Mouse (Mus musculus): ENCODE measurements around the gene Pagr1b. TPM values are rescaled to one million over a fixed set of nuclear protein-coding genes. Genes with fewer than 3 reads are reported as not detected.

Gene Pagr1b
- polyA plus RNA-seq, 1 experiment from 2014 or later, result not detected

DNA sequence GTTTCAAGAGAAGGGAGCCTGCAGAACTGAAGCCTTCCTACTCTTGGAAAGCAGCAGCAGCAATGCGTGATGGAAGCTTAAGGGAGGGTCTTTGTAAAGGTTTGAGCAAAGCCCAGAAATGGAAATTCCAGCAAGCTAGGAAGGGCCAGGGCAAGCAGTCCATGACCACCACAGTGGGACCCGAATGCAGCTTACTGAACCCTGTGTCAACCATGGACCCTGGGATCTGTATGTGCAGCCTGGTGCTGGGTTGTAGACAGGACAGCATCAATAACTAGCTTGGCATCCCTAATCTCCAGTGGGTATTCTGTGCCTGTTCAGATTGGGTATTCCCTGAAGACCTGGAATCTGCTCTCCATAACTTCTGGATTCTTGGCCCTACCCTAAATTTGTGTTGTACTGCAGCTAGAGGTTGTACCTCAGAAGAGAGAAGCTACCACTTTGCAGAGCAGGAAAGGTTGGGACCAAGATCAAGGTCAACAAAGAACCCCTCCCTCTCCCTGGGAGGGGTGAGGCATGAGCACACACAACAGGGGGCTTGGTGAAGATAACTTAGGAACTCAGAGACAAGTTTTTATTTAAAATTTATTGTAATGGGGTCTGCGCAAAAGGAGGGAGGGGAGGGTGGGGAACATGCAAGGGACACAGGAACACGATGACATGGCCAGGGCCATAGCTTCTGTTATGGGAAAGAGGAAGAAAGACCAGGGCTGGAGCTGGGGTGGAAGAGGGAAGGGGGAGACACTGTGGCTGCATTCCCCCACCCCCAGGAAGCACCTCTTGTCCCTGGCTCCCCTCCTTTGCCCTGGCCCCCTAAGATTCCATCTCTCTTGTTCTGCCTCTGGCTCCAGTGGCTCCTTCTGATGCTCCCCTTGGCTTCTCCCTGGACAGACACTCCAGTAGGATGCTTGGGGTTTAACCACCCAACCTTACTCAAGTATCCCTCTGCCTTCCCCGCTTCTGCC, 5.6 kb upstream of the Pagr1b start:
- peaks cover 47% of the 10 kb centered on the region for H3K4me1 ChIP-seq (ENCODE audit: control insufficient read depth, insufficient read depth, low read length)
- no peaks in the 10 kb centered on the region for H3K9me3 ChIP-seq (ENCODE audit: control insufficient read depth, low read length)
- no peaks in the 10 kb centered on the region for H3K27me3 ChIP-seq (ENCODE audit: control insufficient read depth, insufficient read depth, low read length)
- H3K27ac ChIP-seq (replicated peaks; ENCODE audit: low read depth, low read length), result peak overlapping the region; percentile 72
- H3K4me2 ChIP-seq (ENCODE audit: low read depth, severe bottlenecking), result peak overlapping the region; percentile 88
- H3K9ac ChIP-seq (ENCODE audit: low read length), result peak overlapping the region; percentile 73
- DNase-seq (ENCODE audit: low spot score) (no peak), ATAC-seq (ENCODE audit: insufficient number of reproducible peaks, low FRiP score, low TSS enrichment, low read depth) (no peak)
- H3K4me3 ChIP-seq (ENCODE audit: low read depth, low read length), result peak overlapping the region; percentile 46
- 51% methylated on average over 5 of the region's 5 CpGs for WGBS
- peaks cover 22% of the 10 kb centered on the region for H3K36me3 ChIP-seq (ENCODE audit: control insufficient read depth, insufficient read depth, low read length)

GRCm38 (mm10) chr7:127020901-127021562, 4.7 kb upstream of the Pagr1b start, which contains the start of the genes Gm42742 and Prrt2:
TSS of gene Gm42742 (minus strand) at chr7:127021097.
TSS of gene Prrt2 (minus strand) at chr7:127021211.
- Histone ChIP-seq H3K4me2 (ENCODE audit: low read depth, severe bottlenecking) (peak within 1 kb of the TSS; percentile 88), H3K4me1 (ENCODE audit: control insufficient read depth, insufficient read depth, low read length) (peaks cover 47% of the 10 kb centered on the region), H3K9me3 (ENCODE audit: control insufficient read depth, low read length) (no peaks in the 10 kb centered on the region), H3K4me3 (ENCODE audit: low read depth, low read length) (peak within 1 kb of the TSS; percentile 46), H3K36me3 (ENCODE audit: control insufficient read depth, insufficient read depth, low read length) (peaks cover 22% of the 10 kb centered on the region), H3K9ac (ENCODE audit: low read length) (peak within 1 kb of the TSS; percentile 73), H3K27ac (replicated peaks; ENCODE audit: low read depth, low read length) (peak within 1 kb of the TSS; percentile 72), H3K27me3 (ENCODE audit: control insufficient read depth, insufficient read depth, low read length) (no peaks in the 10 kb centered on the region)
- DNase-seq (ENCODE audit: low spot score) (peak; percentile 73), ATAC-seq (ENCODE audit: insufficient number of reproducible peaks, low FRiP score, low TSS enrichment, low read depth) (0 out of 2 replicates have a peak, but pooled peaks have one; percentile 3)
- WGBS, result under 1% methylated on average over 37 of the region's 37 CpGs

- no peak for DNase-seq (ENCODE audit: low spot score)
- peaks cover 23% of the 10 kb centered on the region for H3K36me3 ChIP-seq (ENCODE audit: control insufficient read depth, insufficient read depth, low read length)
- 53% methylated on average over 5 of the region's 5 CpGs for WGBS
Measured at GRCm38 (mm10) chr7:127020491-127020890, 4.2 kb upstream of the Pagr1b start.

DNA sequence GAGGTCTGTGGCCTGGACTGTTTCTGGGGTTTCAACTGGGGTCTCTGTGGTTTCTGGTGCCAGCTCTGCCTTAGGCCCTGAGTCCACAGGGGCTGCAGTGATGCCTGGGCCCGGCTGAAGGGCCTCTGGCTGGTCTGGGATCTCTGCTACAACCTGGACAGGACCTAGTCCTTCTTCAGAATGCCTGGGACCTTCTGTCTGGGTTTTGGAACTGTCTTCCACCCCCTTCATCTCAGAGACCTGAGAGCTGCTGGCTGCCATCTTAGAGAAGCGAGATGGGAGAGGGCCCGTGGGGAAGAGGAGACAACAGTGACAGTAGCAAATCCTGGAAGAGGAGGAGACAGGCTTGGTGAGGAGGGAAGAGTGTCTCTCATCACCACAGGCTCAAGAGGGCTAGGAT, 3.7 kb upstream of the Pagr1b start:
- H3K36me3 ChIP-seq (ENCODE audit: control insufficient read depth, insufficient read depth, low read length), result peaks cover 26% of the 10 kb centered on the region
- ATAC-seq (ENCODE audit: insufficient number of reproducible peaks, low FRiP score, low TSS enrichment, low read depth), result no peak
- H3K9ac ChIP-seq (ENCODE audit: low read length), result peak overlapping the region; percentile 34; the same call in 1 of the 2 replicates
- H3K27ac ChIP-seq (replicated peaks; ENCODE audit: low read depth, low read length), result peak overlapping the region; percentile 25; the same call in 1 of the 2 replicates
- no peaks in the 10 kb centered on the region for H3K9me3 ChIP-seq (ENCODE audit: control insufficient read depth, low read length)
- peak overlapping the region; percentile 88 for H3K4me2 ChIP-seq (ENCODE audit: low read depth, severe bottlenecking)
- H3K4me1 ChIP-seq (ENCODE audit: control insufficient read depth, insufficient read depth, low read length), result peaks cover 56% of the 10 kb centered on the region
- DNase-seq (ENCODE audit: low spot score), result no peak
- H3K27me3 ChIP-seq (ENCODE audit: control insufficient read depth, insufficient read depth, low read length), result no peaks in the 10 kb centered on the region
- 59% methylated on average over 3 of the region's 3 CpGs for WGBS
- peak overlapping the region; percentile 46; the same call in 1 of the 2 replicates for H3K4me3 ChIP-seq (ENCODE audit: low read depth, low read length)

More at GRCm38 (mm10) chr7:127020491-127020890, 4.2 kb upstream of the Pagr1b start:
- Histone ChIP-seq H3K9me3 (ENCODE audit: control insufficient read depth, low read length) (no peaks in the 10 kb centered on the region), H3K4me1 (ENCODE audit: control insufficient read depth, insufficient read depth, low read length) (peaks cover 52% of the 10 kb centered on the region), H3K9ac (ENCODE audit: low read length) (peak overlapping the region; percentile 73), H3K4me3 (ENCODE audit: low read depth, low read length) (peak overlapping the region; percentile 46), H3K27me3 (ENCODE audit: control insufficient read depth, insufficient read depth, low read length) (no peaks in the 10 kb centered on the region), H3K27ac (replicated peaks; ENCODE audit: low read depth, low read length) (peak overlapping the region; percentile 72; the same call in 1 of the 2 replicates), H3K4me2 (ENCODE audit: low read depth, severe bottlenecking) (peak overlapping the region; percentile 88)
- no peak for ATAC-seq (ENCODE audit: insufficient number of reproducible peaks, low FRiP score, low TSS enrichment, low read depth)

- H3K27me3 ChIP-seq (ENCODE audit: control insufficient read depth, insufficient read depth, low read length), result no peaks in the 10 kb centered on the region
- no peaks in the 10 kb centered on the region for H3K9me3 ChIP-seq (ENCODE audit: control insufficient read depth, low read length)
- ATAC-seq (ENCODE audit: insufficient number of reproducible peaks, low FRiP score, low TSS enrichment, low read depth) (no peak), DNase-seq (ENCODE audit: low spot score) (no peak)
- H3K4me3 ChIP-seq (ENCODE audit: low read depth, low read length), result no peak overlapping the region
- H3K27ac ChIP-seq (replicated peaks; ENCODE audit: low read depth, low read length), result no peak overlapping the region
- H3K4me1 ChIP-seq (ENCODE audit: control insufficient read depth, insufficient read depth, low read length), result peaks cover 60% of the 10 kb centered on the region
- WGBS, result 79% methylated on average over 14 of the region's 14 CpGs
- peaks cover 26% of the 10 kb centered on the region for H3K36me3 ChIP-seq (ENCODE audit: control insufficient read depth, insufficient read depth, low read length)
- peak overlapping the region; percentile 17; the same call in 1 of the 2 replicates for H3K9ac ChIP-seq (ENCODE audit: low read length)
- peak overlapping the region; percentile 88; the same call in 1 of the 2 replicates for H3K4me2 ChIP-seq (ENCODE audit: low read depth, severe bottlenecking)
Measured at GRCm38 (mm10) chr7:127019306-127019960, 3.1 kb upstream of the Pagr1b start.

DNA sequence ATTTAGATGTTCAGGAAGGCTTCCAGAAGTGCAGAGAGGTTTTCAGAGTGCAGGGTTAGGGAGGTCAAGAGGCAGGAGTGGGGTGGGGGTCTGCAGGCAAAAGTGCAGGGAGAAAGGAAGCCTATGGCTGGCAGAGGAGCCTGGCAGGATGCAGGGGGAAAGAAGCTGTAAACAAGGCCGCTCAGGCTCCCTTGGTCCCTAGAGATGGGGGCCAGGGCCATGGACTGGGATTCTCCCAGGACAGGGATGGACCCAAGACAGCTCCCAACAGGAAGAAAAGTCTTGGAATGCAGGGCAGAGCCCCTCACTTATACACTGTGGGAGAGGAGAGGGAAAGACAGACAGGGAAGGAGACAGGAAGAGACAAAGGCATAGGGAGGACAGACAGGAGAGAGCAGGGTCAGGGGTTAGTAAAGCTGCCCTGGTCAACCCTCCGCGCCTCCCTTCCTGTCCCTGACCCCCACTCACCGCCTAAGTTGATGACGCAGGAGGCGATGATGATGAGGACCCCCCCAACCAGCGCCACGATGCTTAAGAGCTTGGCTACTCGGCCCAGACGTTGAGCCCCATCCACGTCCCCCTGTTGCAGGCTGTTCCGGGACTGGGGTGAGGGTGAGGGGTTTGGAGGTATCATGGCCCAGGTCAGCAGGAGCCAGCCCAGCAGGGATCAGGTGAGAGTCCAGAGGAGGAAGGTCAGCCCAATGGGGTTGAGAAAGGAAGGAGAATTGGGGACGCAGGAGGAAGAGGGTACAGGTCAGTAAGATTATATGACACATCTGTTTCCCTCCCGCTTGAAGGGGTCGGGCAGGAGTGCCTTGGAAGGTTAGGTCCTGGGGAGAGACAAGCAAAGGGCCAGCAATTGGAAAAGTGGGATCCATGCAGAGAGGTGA, 2.4 kb upstream of the Pagr1b start:
- no peaks in the 10 kb centered on the region for H3K9me3 ChIP-seq (ENCODE audit: control insufficient read depth, low read length)
- ATAC-seq (ENCODE audit: insufficient number of reproducible peaks, low FRiP score, low TSS enrichment, low read depth), result no peak
- no peak overlapping the region; the same call in 1 of the 2 replicates for H3K4me2 ChIP-seq (ENCODE audit: low read depth, severe bottlenecking)
- peaks cover 55% of the 10 kb centered on the region for H3K4me1 ChIP-seq (ENCODE audit: control insufficient read depth, insufficient read depth, low read length)
- no peak overlapping the region for H3K27ac ChIP-seq (replicated peaks; ENCODE audit: low read depth, low read length)
- H3K27me3 ChIP-seq (ENCODE audit: control insufficient read depth, insufficient read depth, low read length), result no peaks in the 10 kb centered on the region
- H3K4me3 ChIP-seq (ENCODE audit: low read depth, low read length), result no peak overlapping the region
- 77% methylated on average over 15 of the region's 15 CpGs for WGBS
- H3K9ac ChIP-seq (ENCODE audit: low read length), result no peak overlapping the region
- H3K36me3 ChIP-seq (ENCODE audit: control insufficient read depth, insufficient read depth, low read length), result peaks cover 21% of the 10 kb centered on the region
- DNase-seq (ENCODE audit: low spot score), result no peak

GRCm38 (mm10) chr7:127017950-127018345, 1.7 kb upstream of the Pagr1b start:
- Histone ChIP-seq H3K4me2 (ENCODE audit: low read depth, severe bottlenecking) (no peak overlapping the region), H3K27me3 (ENCODE audit: control insufficient read depth, insufficient read depth, low read length) (no peaks in the 10 kb centered on the region), H3K9ac (ENCODE audit: low read length) (no peak overlapping the region), H3K27ac (replicated peaks; ENCODE audit: low read depth, low read length) (peak overlapping the region; percentile 24; the same call in 1 of the 2 replicates), H3K4me1 (ENCODE audit: control insufficient read depth, insufficient read depth, low read length) (peaks cover 48% of the 10 kb centered on the region), H3K4me3 (ENCODE audit: low read depth, low read length) (no peak overlapping the region), H3K9me3 (ENCODE audit: control insufficient read depth, low read length) (no peaks in the 10 kb centered on the region), H3K36me3 (ENCODE audit: control insufficient read depth, insufficient read depth, low read length) (peaks cover 13% of the 10 kb centered on the region)
- 54% methylated on average over 6 of the region's 6 CpGs for WGBS
- no peak for ATAC-seq (ENCODE audit: insufficient number of reproducible peaks, low FRiP score, low TSS enrichment, low read depth)
- DNase-seq (ENCODE audit: low spot score), result no peak
